Comparison of ENCODE assay signal across 8 mouse cellular contexts in the genomic region with DNA sequence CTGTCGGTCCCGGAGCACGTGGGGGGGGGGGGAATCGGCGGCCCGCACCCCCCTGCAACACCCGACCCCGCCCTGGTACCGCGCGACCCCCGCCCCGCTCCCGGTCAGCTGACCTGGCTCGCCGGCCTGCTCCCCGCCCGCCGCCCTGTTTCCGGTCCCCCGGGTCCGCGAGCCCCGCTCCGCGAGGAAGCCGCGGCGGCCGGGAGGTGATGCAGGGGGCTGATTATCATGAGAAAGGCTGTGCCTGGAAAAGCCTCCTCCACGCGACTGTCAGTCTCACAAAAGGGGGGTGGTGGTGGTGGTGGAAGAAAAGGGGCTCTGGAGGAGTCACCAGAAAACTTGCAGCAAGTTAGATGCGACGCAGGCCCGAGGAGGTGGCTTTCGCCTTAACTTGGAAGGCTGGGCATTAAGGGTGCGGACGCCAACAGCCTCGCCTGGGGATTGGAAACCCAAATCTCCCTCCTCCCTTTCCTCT. TPM values are rescaled to one million over a fixed set of nuclear protein-coding genes. Genes with fewer than 3 reads are reported as not detected.
DNase-seq lines count a peak whose midpoint lies in the region; ATAC-seq and TF ChIP-seq lines count a peak whose summit lies in the region.

A gene (minus strand): TSS at position 309 of the 475 bp plus-strand sequence.

- H3K9ac ChIP-seq in heart, embryonic 13.5 days, result peak within 1 kb of the TSS; percentile 87
- peak within 1 kb of the TSS; percentile 70 for H3K9ac ChIP-seq in kidney, postnatal 0 days (ENCODE audit: low read depth, low read length)
- H3K9ac ChIP-seq in liver, embryonic 14.5 days (replicated peaks), result peak within 1 kb of the TSS; percentile 79

- peak; percentile 70 for DNase-seq in 416B (ENCODE audit: low read depth)
- DNase-seq in adipocyte (ENCODE audit: low spot score), result peak; percentile 96
- peak; percentile 73 for DNase-seq in kidney, postnatal 0 days (ENCODE audit: low spot score)
- no peak for DNase-seq in liver, embryonic 14.5 days (ENCODE audit: low read depth in 3 of 3, low spot score in 3 of 3)
- DNase-seq in natural killer cell, adult 2 months (ENCODE audit: low spot score in 2 of 2), result peak; percentile 20 to 33

- peak within 1 kb of the TSS; percentile 72 for H3K4me3 ChIP-seq in heart, embryonic 13.5 days
- H3K4me3 ChIP-seq in kidney, postnatal 0 days (replicated peaks; ENCODE audit: low read depth, low read length), result peak within 1 kb of the TSS; percentile 74
- H3K4me3 ChIP-seq in liver, embryonic 14.5 days (ENCODE audit: insufficient read depth in 1 of 2, low read depth in 2 of 2, low read length in 2 of 2), result peak within 1 kb of the TSS; percentile 66 to 78
- H3K4me3 ChIP-seq in testis, adult 2 months (ENCODE audit: control insufficient read depth, low read depth, low read length), result peak within 1 kb of the TSS; percentile 70

- peak within 1 kb of the TSS; percentile 87 for H3K27ac ChIP-seq in heart, embryonic 13.5 days (replicated peaks)
- H3K27ac ChIP-seq in kidney, postnatal 0 days, result peak within 1 kb of the TSS; percentile 86
- H3K27ac ChIP-seq in liver, embryonic 14.5 days, result peak within 1 kb of the TSS; percentile 10; the same call in 1 of the 2 replicates
- peak within 1 kb of the TSS; percentile 82 for H3K27ac ChIP-seq in testis, adult 2 months (ENCODE audit: control insufficient read depth, insufficient read depth, low read depth, low read length)

- H3K4me2 ChIP-seq in heart, embryonic 13.5 days, result peak within 1 kb of the TSS; percentile 90
- peak within 1 kb of the TSS; percentile 89 for H3K4me2 ChIP-seq in kidney, postnatal 0 days (ENCODE audit: low read length)
- H3K4me2 ChIP-seq in liver, embryonic 14.5 days (ENCODE audit: low read depth), result peak within 1 kb of the TSS; percentile 85

- WGBS in heart, embryonic 13.5 days, result under 1% methylated on average over 25 of the region's 39 CpGs
- WGBS in kidney, postnatal 0 days, result 2% methylated on average over 33 of the region's 39 CpGs
- 2% methylated on average over 29 of the region's 39 CpGs for WGBS in liver, embryonic 14.5 days (ENCODE audit: insufficient replicate concordance)

- no peak for TF ChIP-seq EP300 in liver, embryonic 14.5 days (IDR thresholded peaks at IDR 0.05; ENCODE audit: low read depth)

- no peaks in the 10 kb centered on the region for H3K27me3 ChIP-seq in heart, embryonic 13.5 days (replicated peaks)
- no peaks in the 10 kb centered on the region for H3K27me3 ChIP-seq in kidney, postnatal 0 days (ENCODE audit: insufficient read depth, low read length)
- no peaks in the 10 kb centered on the region; the same call in 1 of the 2 replicates for H3K27me3 ChIP-seq in liver, embryonic 14.5 days (ENCODE audit: control insufficient read depth, insufficient read depth, low read length)
- no peaks in the 10 kb centered on the region for H3K27me3 ChIP-seq in testis, adult 2 months (ENCODE audit: control insufficient read depth, insufficient read depth, low read length)

- no peak; the same call in 1 of the 2 replicates for TF ChIP-seq POLR2A in testis, adult 2 months (IDR thresholded peaks at IDR 0.05; ENCODE audit: control insufficient read depth, low read depth, low read length)

- H3K4me1 ChIP-seq in heart, embryonic 13.5 days, result peaks cover 24% of the 10 kb centered on the region
- H3K4me1 ChIP-seq in kidney, postnatal 0 days (replicated peaks; ENCODE audit: insufficient read depth, low read length), result 0 out of 2 replicates have a peak, but pooled peaks cover 2% of the 10 kb centered on the region
- H3K4me1 ChIP-seq in liver, embryonic 14.5 days (replicated peaks; ENCODE audit: control insufficient read depth in 2 of 2, insufficient read depth in 2 of 2, low read length in 1 of 2), result peaks cover 4 to 10% of the 10 kb centered on the region in 2 experiments
- H3K4me1 ChIP-seq in testis, adult 2 months (ENCODE audit: control insufficient read depth, insufficient read depth, low read length), result peaks cover 5% of the 10 kb centered on the region

- no peak for ATAC-seq in erythroid progenitor cell, adult 5-6 weeks (replicated peaks; ENCODE audit: low FRiP score, poor library complexity, severe bottlenecking)
- peak; percentile 69; the same call in 1 of the 2 replicates for ATAC-seq in heart, embryonic 13.5 days (ENCODE audit: extremely low read depth, insufficient number of reproducible peaks, low FRiP score, low TSS enrichment)
- ATAC-seq in kidney, postnatal 0 days (replicated peaks; ENCODE audit: low FRiP score, low read depth), result peak; percentile 72
- ATAC-seq in liver, embryonic 14.5 days (ENCODE audit: insufficient read depth), result peak; percentile 44; the same call in 1 of the 2 replicates

- H3K36me3 ChIP-seq in heart, embryonic 13.5 days, result no peaks in the 10 kb centered on the region
- no peaks in the 10 kb centered on the region for H3K36me3 ChIP-seq in kidney, postnatal 0 days (ENCODE audit: insufficient read depth, low read length)
- no peaks in the 10 kb centered on the region for H3K36me3 ChIP-seq in liver, embryonic 14.5 days (replicated peaks; ENCODE audit: control insufficient read depth, insufficient read depth, low read depth)
- H3K36me3 ChIP-seq in testis, adult 2 months (ENCODE audit: control insufficient read depth, insufficient read depth, low read length), result no peaks in the 10 kb centered on the region

- no peaks in the 10 kb centered on the region for H3K9me3 ChIP-seq in heart, embryonic 13.5 days
- H3K9me3 ChIP-seq in kidney, postnatal 0 days (replicated peaks; ENCODE audit: low read length), result no peaks in the 10 kb centered on the region
- H3K9me3 ChIP-seq in liver, embryonic 14.5 days (ENCODE audit: control insufficient read depth, low read length), result no peaks in the 10 kb centered on the region

- no peak for TF ChIP-seq CTCF in kidney, postnatal 0 days (IDR thresholded peaks at IDR 0.05; ENCODE audit: low read depth)
- TF ChIP-seq CTCF in liver, embryonic 14.5 days (IDR thresholded peaks at IDR 0.05; ENCODE audit: low read depth), result no peak
- TF ChIP-seq CTCF in testis, adult 2 months (IDR thresholded peaks at IDR 0.05; ENCODE audit: control insufficient read depth, insufficient read depth, insufficient replicate concordance, low read depth, low read length), result no peak

RNA-seq across cellular contexts. Expression of the gene that starts here (rescaled TPM):
- 45.8 and 49.9 TPM in 2 replicates for total RNA-seq in erythroid progenitor cell, adult 5-6 weeks (2015; ENCODE audit: low replicate concordance)
- 34.3 and 60.1 TPM in 2 replicates for total RNA-seq in erythroid progenitor cell, adult 5-6 weeks (2017; ENCODE audit: low replicate concordance)
- 21.8 and 22.4 TPM in 2 replicates for polyA plus RNA-seq in heart, embryonic 13.5 days (2015; fragmentation: Nextera tagmentation; extraction: Ambion mirVana)
- polyA plus RNA-seq in kidney, postnatal 0 days (2015; fragmentation: Nextera tagmentation; extraction: Ambion mirVana), result 31.4 and 34.1 TPM in 2 replicates
- polyA plus RNA-seq in liver, embryonic 14.5 days (2012; rRNA removed), result 3.9 and 5.7 TPM in 2 replicates
- 9.9 and 11.4 TPM in 2 replicates for polyA plus RNA-seq in liver, embryonic 14.5 days (2014; fragmentation: Nextera tagmentation; extraction: Ambion mirVana)
- 3.2 and 4.2 TPM in 2 replicates for polyA plus RNA-seq in testis, adult 2 months (2012; rRNA removed)

Comparison
In these comparisons a context has a peak if more than half of its experiments do, and no peak if none do; other contexts are left out.
1. DNase-seq: peak in 416B (single experiment), adipocyte (single experiment), kidney, postnatal 0 days (single experiment) and natural killer cell, adult 2 months (2 of 2); none in liver, embryonic 14.5 days (0 of 3).
2. H3K27ac ChIP-seq: peak in every context shown above with its lines; median percentile 87 in heart, embryonic 13.5 days; 86 in kidney, postnatal 0 days; 82 in testis, adult 2 months; 10 in liver, embryonic 14.5 days.
3. Peak in every context shown above with its lines, with median percentiles within 50 percentile points of each other: H3K4me2 ChIP-seq, H3K4me3 ChIP-seq and H3K9ac ChIP-seq.